Mouse (Mus musculus): Measurements from ENCODE around the gene Lurap1.

The Lurap1 gene

DNA sequence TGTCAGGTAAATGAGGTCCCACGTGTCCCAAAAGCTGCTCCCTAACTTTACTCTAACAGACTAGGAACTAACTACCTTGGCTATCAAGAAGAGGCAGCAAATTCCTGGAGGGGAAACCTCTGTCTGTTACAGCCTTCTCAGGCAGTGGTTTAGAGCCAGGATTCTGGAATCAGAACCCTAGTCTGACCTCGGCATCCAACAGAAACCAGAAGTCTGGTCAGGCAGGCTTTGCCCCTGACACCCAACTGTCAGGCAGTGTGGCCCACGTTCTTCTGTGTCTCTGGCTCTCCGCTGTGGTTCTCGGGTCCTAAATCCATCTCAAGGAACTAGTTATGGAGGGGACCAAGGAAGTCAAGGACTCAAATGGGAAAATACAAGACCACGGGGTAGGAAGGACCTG is at the start of gene Lurap1:
Gene Lurap1 (minus strand): TSS at position 101 of the 400 bp plus-strand sequence.
- no peak for DNase-seq

DNA sequence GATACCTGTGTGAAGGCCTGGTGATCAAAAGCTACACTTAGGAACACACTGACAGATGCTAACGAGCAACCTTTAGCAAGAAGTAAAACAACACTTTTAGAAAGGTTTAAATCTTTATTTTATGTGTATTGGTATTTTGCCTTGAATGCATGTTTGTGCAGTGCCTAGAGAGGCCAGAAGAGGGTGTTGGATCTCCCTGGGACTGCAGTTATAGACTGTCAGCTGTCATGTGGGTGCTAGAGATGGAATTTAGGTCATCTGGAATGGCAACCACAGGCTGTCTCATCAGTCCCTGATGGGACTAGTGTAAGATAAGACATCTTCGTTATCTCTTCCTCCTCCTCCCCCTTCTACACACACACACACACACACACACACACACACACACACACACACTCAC is 47.3 kb upstream of the Lurap1 start:
- DNase-seq: peak in 1 of 2 experiments; percentile 32

DNA sequence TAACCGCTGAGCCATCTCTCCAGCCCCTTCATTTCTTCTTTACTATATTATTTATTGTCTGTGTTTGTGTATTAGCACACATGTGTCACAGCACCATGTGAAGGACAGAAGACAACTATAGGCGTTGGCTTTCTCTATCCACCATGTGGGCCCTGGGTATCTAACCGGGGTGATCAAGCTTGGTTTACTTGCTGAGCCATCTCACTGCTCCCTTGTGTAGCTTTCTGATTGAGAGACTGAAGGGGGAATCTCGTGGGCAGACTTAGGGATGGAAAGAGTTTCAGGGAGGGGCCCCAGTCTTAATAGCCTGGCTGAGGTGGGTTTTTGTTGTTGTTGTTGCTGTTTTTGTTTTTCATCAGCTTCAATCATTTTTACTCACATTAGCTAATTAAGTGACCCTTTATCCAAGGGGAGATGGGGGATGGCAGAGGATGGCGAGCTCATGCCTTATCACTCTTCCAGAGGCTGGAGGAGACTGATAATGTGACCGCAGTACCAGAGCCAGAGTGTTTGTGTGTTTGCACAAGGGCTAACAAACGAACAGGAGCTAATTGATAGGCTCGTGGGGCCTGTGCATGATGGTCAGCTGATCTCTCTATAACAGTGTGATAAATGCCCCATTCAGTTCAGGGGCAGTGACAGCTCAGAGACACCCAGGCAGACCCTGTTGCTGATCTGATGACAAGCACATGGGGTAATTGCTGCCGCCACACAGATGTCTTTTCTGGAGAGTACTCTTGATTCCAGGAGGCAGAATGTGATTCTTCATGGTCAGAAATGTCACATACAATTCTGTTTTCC is 42.6 kb upstream of the Lurap1 start:
- DNase-seq: no peak

DNA sequence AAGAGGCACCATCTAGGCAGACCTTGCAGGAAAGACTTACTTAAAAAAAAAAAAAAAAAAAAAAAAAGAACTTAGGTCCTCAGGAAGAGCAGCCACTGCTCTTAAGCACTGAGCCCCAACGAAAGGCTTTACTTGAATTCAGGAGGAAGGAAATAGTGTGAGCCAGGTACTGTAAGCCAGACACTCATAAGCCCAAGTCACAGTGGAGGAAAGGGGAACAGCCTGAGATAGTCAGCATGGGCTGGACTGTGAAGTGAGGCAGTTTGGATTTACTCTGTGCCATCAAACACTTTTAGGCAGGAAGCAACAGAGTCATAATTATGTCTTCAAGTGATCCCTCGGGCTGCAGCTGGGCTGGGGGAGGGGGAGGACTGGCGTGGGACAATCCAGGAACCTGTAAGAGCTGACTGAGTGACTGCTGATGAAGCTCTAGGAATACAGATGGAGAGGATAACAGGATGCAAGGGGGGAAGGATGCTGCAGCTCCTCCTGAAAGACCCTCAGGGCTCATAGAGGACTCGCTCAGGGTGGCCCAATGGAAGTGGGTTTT is 41.2 kb upstream of the Lurap1 start:
- DNase-seq: no peak

DNA sequence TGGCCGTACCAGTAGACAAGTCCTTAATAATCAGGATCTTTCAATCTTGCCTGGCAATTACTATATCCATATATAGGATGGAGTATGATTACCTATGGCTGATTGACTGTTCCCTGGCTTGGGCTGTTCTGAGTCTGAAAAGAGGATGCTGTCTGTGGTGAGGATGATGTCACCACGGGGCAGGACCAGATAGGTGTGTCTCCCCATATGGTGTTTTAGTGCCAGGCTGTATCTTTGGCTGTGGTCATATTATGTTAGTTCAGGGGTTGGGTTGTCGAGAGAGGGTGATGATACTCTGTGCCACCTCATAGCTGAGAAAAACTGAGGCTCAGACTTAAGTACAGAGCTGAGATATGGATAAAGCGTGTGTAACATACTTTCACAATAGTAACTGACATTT is 33.9 kb upstream of the Lurap1 start:
- peak in 1 of 2 experiments; percentile 8 for DNase-seq

DNA sequence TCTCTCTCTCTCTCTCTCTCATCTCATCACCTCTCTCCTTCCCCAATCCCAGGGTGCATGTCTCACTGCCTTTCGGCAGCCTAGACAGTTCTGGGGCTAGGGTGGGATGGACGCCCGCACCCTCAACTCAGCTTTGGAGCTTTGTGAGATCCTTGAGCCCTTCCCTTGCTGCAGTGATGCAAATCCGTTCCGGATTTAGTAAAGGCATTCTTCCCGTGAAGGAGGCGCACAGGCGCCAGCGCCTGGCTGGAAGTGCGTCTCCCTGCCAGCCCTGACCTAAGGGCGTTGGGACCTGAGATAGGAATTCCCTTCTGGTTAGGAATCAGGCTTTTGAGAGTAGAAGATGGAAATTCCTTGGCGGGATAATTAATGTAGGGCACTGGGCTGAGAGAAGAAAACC is 31.6 kb upstream of the Lurap1 start:
- peak; percentile 74 to 77 for DNase-seq

DNA sequence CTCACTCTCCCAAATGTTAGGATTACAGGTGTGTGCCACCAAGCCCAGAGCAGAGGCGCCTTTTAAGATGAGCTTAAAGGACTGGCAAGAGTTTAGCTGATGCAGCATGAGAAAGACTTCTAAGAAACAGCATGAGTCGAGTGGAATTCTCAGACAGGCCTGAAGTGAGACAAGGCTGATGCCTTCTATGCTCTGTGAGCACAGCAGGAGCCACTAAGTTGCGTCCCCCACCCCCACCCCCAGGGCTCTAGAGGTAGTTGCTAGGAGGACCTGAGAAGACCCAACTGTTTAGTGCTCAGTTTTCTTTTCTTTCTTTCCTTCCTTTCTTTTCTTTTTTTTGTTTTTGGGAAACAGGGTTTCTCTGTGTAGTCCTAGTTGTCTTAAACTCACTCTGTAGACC is 30.9 kb upstream of the Lurap1 start:
- peak in 1 of 2 experiments; percentile 5 for DNase-seq

DNA sequence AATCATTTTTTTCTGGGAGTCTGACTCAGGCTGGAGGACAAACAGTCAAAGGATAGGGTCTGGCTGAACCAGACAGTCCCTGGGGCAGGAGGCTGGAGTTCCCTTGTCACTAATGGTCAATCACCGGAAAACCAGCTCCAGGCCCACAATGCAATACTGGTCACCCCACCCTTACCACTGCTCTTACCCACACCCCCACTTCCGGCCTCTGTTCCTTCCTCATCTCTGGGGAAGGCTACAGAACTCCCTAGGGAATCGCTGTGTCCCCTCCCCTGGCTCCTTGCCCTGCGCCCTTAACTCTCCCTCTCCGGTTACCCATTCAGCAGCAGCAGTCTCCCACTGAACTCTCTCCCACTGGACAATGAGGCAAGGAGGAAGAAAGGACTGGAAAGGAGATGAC is 26.0 kb upstream of the Lurap1 start:
- DNase-seq: peak; percentile 82 to 83

DNA sequence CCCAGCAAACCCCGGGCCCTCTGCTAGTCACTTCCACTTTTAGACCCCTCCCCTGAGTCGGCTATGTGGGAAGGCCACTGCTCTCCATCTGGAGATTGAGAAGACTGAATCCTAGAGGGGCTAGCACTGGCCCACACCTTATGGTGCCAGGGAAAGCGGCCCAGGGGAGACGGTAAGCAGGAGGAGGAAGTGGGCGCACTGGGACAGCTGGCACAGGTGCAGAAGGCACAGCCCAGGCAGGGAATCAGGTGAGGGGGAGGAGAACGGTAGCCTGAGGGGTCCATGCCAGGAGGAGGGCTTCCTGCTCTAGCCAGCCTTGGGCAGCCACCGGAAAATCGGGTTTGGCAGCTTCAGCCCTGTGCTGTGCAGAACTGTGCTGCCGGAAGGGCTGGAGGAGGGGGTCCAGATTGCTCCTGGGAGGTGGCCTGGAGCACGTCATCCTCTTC is 25.4 kb upstream of the Lurap1 start:
- peak; percentile 99 for DNase-seq

DNA sequence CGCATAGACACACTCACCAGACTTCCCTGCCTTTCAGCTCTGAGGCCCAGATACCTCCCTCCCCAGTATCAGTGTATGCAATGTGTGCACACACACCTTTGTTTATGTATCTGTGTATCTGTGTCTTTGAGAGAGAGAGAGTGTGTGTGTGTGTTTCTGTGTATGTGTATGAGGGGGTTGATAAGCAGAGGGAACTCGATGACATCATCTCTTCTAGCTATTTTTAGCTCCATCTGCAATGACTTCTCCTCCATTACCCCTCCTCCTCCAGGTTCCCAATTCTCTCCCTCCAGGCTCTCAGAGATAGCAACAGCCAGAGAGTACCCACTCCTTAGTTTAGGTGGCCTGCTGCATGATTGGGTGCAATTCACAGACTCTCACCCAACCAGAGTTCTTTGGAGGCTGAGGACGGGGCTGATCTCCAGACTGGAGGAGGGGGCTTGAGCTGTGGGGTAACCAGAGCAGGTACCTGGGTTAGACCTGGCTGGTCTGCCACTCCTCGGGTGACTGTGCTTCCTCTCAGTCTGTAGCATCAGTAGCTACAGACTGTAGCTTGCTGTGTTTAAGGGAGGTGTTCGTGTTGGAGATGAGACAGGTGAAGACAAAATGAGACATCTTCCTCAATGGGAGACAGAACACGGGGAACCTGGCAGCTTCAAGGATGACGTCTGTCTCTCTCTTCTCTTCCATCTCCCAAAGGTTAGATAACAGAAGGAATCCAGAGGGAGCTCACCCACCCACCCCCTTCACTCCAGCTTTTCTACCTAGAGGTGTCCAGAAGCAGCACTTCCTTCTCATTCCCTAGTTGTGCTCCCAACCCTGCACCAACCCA is 24.8 kb upstream of the Lurap1 start:
- peak; percentile 76 to 81 for DNase-seq

DNA sequence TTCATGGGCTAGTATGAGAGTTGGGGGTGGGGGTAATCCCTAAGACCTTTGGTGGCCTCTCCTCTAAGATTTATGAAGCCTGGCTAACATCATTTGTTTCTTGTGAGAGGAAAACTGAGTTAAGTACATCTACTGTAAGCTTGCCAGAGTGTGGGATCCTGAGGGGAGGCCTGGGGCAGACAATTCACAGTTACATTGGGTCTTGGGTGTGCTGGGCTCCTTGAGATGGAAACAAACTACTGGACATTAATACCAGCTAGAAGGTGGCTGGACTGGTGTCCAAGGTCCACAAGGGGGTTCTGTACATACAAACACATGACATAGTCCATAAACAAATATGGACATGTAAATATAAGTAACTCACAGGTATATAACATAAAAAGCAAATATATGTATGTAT is 24.0 kb upstream of the Lurap1 start:
- DNase-seq: peak in 1 of 2 experiments; percentile 42

DNA sequence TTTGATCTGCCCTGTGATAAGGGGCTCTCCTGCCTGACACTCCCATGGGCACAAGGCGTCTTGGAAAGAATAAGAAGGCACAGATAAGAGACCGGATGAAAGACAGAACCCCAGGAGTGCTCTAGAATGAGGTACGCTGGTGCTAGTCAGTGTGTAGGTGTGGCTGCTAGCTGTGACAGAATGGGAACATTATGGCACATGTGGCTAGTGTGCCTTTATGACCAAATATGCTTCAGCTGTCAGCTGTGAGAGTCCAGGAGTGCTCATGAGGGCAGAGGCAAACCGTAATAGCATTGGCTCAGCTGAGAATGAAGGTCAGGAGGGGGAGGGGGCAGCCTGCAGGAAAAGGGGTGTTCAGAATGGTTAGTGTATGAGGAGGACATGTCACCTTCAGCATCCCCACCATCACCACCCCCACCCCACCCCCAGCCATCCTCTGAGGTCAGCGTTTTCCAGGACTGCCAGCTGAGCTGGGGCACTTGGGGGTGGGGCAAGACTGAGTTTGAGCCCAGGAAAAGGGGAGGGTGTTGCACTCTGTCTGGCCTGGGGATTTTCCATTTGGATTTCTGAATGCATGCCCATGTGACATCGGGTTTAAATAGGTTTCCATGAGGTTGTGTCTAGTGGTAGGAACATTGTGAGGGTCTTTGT is 23.5 kb upstream of the Lurap1 start:
- DNase-seq: peak; percentile 48 to 52

DNA sequence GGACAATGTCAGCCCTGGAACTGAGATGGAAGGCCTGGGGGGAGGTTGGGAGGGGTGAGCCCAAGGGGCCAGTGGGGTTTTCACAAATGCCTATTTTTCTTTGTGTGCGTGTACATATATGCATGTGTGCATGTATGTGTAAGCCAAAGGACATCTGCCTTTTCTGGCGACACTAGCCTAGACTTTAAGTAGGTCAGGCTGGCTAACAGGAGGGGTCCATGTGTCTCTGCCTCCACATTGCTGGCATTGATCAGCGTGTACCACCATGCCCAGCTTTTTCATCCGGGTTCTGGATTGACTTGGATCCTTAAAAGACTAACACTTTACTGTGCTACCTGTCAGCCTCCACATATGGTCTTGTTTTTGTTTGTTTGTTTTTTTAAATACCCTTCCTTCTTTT is 22.6 kb upstream of the Lurap1 start:
- DNase-seq: peak; percentile 52 to 54

DNA sequence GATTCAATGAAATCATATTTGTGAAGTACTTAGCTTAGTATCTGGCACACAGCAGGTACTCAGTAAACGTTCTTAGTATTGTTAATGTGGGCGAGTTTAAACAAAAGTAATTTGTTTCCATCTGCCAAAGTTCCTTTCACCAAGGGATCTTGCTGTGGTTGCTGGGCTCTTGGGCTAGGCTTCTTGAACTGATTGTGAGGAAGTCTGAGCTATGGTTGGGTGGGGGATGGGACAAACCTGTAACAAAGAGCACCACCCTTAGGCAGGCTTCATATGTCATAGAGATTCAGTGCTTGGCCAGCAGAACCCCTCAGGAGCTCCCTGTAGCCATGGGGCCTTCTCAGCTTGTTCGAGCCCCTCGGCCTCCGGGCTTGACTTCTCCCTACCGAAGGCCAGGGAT is 21.9 kb upstream of the Lurap1 start, which contains the start of the genes 1700042G07Rik and Gm49337:
Gene 1700042G07Rik (plus strand): TSS at position 301 of the 400 bp plus-strand sequence.
Gene Gm49337 (plus strand): TSS at position 313 of the 400 bp plus-strand sequence.
- DNase-seq: no peak

DNA sequence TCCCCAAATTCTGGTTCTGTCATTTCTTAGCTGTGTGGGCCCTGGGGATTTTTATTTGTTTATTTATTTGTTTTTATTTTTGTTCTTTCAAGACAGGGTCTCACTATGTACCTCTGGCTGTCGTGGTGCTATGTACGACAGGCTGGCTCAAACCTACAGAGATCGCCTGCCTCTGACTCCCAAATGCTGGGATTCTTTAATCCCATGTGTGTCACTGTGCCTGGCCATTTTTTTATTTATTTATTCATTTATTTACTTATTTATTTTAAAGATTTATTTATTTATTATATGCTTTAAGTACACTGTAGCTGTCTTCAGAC is 18.2 kb upstream of the Lurap1 start:
- DNase-seq: peak in 1 of 2 experiments; percentile 8

DNA sequence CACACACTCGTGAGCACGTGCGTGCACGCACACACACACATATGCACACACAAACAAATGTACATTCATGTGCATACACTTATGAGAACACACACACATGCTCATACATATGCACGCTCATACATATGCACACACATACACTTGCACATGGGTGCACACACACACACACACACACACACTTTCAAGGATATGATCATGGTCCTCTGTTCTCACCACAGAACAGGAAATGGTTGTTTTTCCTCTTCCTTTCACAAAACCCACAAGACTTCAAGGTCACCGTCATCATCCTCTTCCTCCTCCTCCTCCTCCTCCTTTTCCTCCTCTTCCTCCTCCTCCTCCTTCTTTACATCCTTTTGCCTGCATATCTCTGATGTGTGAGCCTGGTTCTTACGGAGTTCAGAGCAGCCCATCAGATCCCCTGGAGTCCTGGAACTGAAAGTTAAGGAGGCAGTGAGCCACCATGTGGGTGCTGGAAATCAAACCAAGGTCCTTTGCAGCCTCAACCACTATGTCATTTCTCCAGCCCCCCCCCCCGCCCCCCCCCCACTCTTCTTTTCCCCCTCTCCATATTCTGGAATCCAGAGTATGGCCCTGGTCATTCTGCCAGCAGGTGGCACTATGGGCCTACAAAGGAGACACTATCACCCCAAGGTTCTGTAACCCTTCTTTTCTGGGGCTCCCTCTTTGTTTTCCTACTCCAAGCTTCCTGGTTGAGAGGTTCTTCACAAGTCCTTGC is 17.6 kb upstream of the Lurap1 start:
- peak; percentile 94 to 95 for DNase-seq

DNA sequence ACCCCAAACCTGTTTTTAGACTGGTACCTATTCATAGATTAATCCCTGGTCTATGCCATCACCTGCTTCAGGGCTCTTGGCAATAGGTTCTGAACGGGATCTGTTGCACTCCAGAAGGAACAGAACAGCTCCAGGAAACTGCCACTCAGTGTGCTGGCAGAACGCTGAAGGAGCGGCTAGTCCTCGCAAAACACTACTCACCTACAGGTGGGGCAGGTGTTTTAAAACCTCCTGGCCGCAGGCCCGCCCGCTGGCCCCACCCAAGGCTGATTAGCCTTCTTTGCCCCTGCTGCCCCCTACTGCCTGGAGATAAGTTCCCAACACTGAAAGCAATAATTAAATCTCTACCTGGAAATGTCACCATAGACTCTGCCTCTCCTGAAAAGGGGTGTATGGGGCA is 16.3 kb upstream of the Lurap1 start, which contains the start of gene Tspan1:
Gene Tspan1 (minus strand): TSS at position 198 of the 400 bp plus-strand sequence.
- DNase-seq: peak; percentile 58 to 60

DNA sequence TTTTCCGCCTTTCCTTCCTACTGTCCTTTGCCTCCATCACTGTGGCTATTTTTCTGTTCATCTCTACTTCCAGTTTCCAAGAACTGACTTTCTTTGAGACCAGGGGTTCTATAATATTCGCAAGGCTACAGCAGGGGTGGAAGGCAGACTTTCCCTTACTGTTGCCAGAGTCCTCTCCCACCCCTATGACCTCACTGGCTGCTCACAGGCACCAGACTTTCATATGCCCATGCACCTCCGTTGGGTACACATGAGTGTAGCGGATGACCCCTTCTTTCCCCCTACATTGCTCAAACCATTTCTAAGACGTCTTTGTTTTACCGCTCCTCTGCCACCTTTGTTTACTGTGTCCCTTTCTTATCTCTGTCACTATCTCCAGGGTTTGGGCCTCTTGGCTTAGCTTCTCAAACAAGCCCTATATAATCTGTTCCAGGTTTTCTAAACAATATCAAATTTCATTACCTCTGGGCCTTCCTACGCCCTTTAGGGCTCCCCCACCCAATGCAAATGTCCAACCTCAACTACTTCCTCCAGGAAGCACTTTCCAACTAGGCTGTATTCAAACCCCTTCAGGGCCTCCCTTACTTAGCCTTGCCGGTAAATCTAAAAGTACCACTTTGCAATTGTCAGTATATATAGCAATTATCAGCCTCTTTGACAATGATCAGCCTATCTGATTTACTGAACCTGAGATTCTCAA is 14.7 kb upstream of the Lurap1 start:
- no peak for DNase-seq

DNA sequence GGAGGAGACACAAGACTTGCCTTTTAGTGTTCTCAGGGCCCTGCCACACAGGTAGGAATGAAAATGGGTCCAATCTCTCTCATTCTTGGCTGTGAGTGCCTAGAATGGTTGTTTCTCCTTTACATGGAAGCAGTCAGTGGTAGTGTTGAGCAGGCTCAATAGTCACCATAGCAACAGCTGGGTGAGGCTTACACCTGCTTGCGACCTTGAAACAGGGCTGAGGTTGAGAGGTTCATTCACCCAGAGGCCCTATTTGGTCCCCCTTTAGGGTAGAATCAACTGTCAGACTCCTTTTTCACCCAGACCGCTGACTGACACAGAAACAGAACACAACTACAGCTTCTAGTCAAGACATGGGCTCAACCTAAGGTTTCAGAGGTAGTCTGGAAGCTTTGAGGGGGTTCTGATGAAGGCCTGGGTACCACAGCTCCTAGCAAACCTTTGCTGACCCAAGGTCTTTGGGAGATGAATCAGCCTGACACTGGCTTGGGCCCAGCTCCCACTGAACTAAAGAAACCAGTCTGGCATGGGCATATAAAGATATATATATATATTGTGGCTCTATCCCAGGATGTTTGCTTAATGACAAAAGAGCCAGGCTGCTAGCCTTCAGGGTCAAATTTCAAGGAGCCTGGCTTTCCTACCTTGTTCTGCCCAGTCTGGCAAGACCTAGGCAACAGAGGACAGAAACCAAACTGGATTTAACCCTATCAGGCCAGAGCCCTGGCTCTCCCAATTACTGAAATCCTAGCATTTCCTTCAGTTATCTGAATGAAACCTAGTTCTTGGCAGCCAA is 13.8 kb upstream of the Lurap1 start:
- no peak for DNase-seq

DNA sequence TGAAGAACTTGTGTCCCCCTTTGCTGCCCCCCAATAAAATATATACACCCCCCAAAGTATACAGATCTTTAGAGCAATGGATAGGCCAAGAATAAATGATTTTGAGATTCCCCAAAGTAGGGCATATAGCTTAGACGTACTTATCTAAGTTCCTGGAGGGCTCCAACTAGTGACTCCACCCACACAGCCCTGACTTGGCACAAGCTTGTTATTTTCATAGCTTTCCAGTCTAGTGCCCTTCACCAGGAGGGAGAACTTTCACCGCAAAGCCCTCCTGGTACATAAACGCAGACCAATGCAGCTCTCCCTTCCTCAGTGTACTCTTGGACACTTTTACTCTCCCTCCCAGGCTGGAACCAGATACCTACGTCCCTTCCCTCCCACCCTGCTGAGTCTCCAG is 11.0 kb upstream of the Lurap1 start:
- DNase-seq: no peak

DNA sequence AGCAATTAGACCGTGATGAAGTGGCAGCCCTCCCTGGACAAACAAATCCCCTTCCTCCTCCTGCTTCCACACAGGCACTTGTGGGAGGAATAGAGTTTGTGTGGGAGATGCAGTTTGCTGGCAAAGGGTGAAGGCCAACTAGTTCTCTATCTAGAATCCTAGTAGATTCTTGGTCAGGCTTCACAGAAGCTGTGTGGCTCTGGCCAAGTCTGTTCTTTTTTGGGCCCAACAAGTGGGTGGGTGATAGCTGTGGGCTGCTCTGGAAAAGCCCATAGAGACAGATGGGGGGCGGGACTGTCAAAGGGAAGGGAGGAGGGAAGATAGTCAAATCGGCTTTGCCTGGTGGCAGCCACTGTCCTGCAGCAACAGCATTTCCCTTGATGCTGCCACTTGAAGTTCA is 9.6 kb upstream of the Lurap1 start:
- peak in 1 of 2 experiments; percentile 40 for DNase-seq
